Mouse (Mus musculus) small intestine, adult 2 months (tissue): ENCODE results near the gene Parp11.

Source experiments
- CTCF ChIP-seq: fragments of 200-500 bp; IDR thresholded peaks from 2 replicates; pipeline ENCODE4 v1.5.1; 2012; ENCODE audit warnings: low read depth, mild to moderate bottlenecking, control low read depth, inconsistent platforms, low read length, moderate library complexity, mixed read lengths; ENCODE audit not compliant: insufficient replicate concordance, insufficient read length; ENCODE audit errors: extremely low read depth
- POLR2A ChIP-seq: fragments of 200-500 bp; IDR thresholded peaks from 2 replicates; pipeline ENCODE4 v1.6.1; 2012; ENCODE audit warnings: low read depth, mild to moderate bottlenecking, control low read depth, inconsistent platforms, low read length, moderate library complexity

DNA sequence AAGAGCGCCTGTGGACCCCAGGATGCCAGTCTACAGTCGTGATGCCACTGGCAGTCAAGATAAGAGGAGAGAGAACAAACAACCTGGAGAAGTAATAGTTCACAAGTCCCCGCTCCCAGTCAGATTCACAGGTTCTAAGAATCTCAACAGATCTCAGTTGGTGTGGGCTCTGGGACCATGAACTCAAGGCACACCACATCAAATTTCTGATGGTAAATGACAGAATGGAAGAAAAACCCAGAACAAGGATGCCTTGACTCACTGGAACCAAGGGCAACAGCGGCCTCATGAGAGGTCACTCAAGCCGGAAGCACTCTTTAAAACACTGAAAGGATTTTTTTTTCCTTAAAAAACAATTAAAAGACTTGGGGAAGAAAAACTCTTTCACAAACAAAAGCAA is 87.1 kb downstream of the Parp11 start:
- TF ChIP-seq CTCF (no peak), POLR2A (no peak)
